Mouse (Mus musculus) heart, adult 2 months (tissue): ENCODE results near the gene Endov. TPM values are rescaled to one million over a fixed set of nuclear protein-coding genes. Genes with fewer than 3 reads are reported as not detected.

ENCODE experiments used
- DNase-seq, 2 experiments: peaks; one replicate each; pipeline ENCODE4 v3.0.0; 2021
- H3K27ac ChIP-seq: fragments of 200-600 bp; 2 replicates; pipeline ENCODE4 v1.8.1; 2022
- H3K27me3 ChIP-seq: fragments of 200-500 bp; 2 replicates; pipeline ENCODE4 v1.6.1; 2012; ENCODE audit warnings: mild to moderate bottlenecking, low read length, inconsistent platforms, mixed read lengths; ENCODE audit not compliant: control insufficient read depth, insufficient read depth
- H3K36me3 ChIP-seq: fragments of 200-500 bp; 2 replicates; pipeline ENCODE4 v1.6.1; 2012; ENCODE audit warnings: low read length, inconsistent platforms; ENCODE audit not compliant: control insufficient read depth, insufficient read depth
- H3K4me1 ChIP-seq: fragments of 200-500 bp; 2 replicates; pipeline ENCODE4 v1.6.1; 2011; ENCODE audit warnings: low read length; ENCODE audit not compliant: control insufficient read depth, insufficient read depth
- H3K4me3 ChIP-seq: fragments of 200-600 bp; 2 replicates; pipeline ENCODE4 v1.8.1; 2022
- H3K79me2 ChIP-seq: fragments of 200-500 bp; replicated peaks from 2 replicates; pipeline ENCODE4 v1.6.1; 2012; ENCODE audit warnings: mild to moderate bottlenecking, inconsistent platforms, low read length, moderate library complexity, mixed read lengths; ENCODE audit not compliant: control insufficient read depth, insufficient read depth
- H3K9ac ChIP-seq: fragments of 200-500 bp; 2 replicates; pipeline ENCODE4 v1.6.1; 2012; ENCODE audit warnings: low read depth, mild to moderate bottlenecking, control low read depth, inconsistent platforms, low read length, mixed read lengths
- CTCF ChIP-seq: fragments of 200-600 bp; IDR thresholded peaks from 2 replicates; pipeline ENCODE4 v1.8.1; 2022; ENCODE audit warnings: antibody characterized with exemption, mild to moderate bottlenecking, moderate library complexity
- EP300 ChIP-seq: fragments of 200-500 bp; IDR thresholded peaks from 2 replicates; pipeline ENCODE4 v1.6.1; 2011; ENCODE audit warnings: low read depth, low read length, control low read depth; ENCODE audit not compliant: insufficient read depth
- POLR2A ChIP-seq: fragments of 200-500 bp; IDR thresholded peaks from 2 replicates; pipeline ENCODE4 v1.6.1; 2011; ENCODE audit warnings: mild to moderate bottlenecking, low read depth, low read length, control low read depth; ENCODE audit not compliant: insufficient read depth
- WGBS: fragments of 180-500 bp; shearing (Covaris S2); methylation state at CpG from one replicate; pipeline ENCODE4 v1.1.7; 2018; 5-methylcytosine and 5-hydroxymethylcytosine counted together
- intact Hi-C: fragments of 180-260 bp; cut with DNase I; formaldehyde crosslinking; loops from one replicate; pipeline ENCODE4 v1.15.1; 2025
- polyA plus RNA-seq: library from polyadenylated mRNA; depleted of rRNA; stranded (reverse); fragments of >200 nt; gene quantifications from 2 replicates; pipeline ENCODE4 v1.2.3, GENCODE M21; 2012
- total RNA-seq, 2 experiments: library from RNA; stranded (reverse); gene quantifications; 2 replicates each; pipeline ENCODE4 v1.2.3; 2021

The Endov gene
- total and polyA plus RNA-seq, 3 experiments = 6.9 to 7.3 (median 6.9) TPM

DNA sequence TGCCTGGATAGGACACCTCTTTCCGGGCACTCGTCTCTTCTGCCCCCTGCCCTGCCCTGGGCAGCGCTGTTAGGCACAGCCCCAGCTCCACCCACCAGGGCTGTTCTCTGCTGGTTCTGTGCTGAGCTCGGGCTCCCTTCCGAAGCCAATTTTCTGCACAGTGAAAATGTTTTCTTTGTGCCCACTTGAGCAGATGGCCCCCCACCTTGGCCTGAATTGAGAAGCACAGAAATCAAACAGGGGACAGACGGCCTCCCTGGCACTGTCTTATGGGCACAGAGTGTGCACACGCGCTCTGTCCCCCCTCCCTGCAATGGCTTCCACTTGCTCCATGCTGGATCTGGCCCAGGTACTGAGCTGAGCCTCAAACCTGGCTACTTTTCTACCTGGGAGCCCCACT, 41.3 kb downstream of the Endov start:
- intact Hi-C loops = no loop called here
- DNase-seq = no peak
- H3K79me2 ChIP-seq = no peaks in the 10 kb centered on the region
- no peak overlapping the region for H3K9ac ChIP-seq
- WGBS = 76% methylated on average over 8 of the region's 8 CpGs
- H3K27ac ChIP-seq = no peak overlapping the region
- no peaks in the 10 kb centered on the region for H3K4me1 ChIP-seq
- no peak for TF ChIP-seq EP300
- no peak for TF ChIP-seq POLR2A
- TF ChIP-seq CTCF = no peak
- H3K4me3 ChIP-seq = no peak overlapping the region
- H3K36me3 ChIP-seq = no peaks in the 10 kb centered on the region
- H3K27me3 ChIP-seq = no peaks in the 10 kb centered on the region; the same call in 1 of the 2 replicates

DNA sequence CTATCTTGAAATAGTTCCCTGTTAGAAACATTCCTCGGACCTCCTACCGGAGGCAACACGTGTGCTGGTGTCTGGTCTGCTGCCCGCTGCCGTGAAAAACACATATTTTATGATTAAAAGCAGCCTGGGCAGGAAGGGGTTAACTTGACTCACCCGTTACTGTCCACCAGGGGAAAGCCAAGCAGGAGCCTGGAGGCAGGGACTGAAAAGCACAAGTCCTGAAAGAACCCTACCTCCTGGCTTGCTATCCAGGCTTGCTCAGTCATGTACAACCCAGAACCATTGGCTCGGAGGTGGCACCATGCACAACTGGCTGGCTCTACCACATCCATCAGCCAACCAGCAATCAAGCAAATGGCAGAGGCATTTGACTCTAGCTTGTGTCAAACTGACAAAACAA, 42.6 kb downstream of the Endov start:
- WGBS = 66% methylated on average over 7 of the region's 7 CpGs
- Histone ChIP-seq H3K4me1 (no peaks in the 10 kb centered on the region), H3K36me3 (no peaks in the 10 kb centered on the region), H3K27me3 (no peaks in the 10 kb centered on the region; the same call in 1 of the 2 replicates), H3K27ac (no peak overlapping the region), H3K9ac (no peak overlapping the region), H3K4me3 (no peak overlapping the region), H3K79me2 (no peaks in the 10 kb centered on the region)
- no peak for DNase-seq
- no peak for TF ChIP-seq EP300
- TF ChIP-seq POLR2A = no peak
- TF ChIP-seq CTCF = no peak
- intact Hi-C loops = no loop called here

DNA sequence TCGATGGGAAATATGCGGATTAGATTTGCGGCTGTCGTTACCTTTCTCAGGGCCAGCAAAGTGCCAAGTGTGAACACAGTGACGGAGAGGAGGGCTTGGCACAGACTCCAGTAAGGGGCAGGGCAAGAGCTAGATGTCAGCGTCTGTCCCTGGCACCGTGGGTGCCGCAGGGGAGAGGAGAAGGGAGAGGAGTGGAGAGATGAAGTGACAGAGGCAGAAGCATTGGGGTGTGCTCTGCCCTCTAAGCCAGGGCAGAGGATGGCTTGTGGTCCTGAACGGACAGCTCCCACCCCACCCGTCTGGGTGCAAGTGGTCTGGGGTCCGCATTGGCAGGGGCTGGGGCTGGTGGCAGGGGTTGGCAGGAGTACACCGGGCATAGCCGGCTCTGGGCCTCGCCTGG, 48.8 kb downstream of the Endov start:
- TF ChIP-seq CTCF (no peak), EP300 (no peak), POLR2A (no peak)
- Histone ChIP-seq H3K4me1 (no peaks in the 10 kb centered on the region), H3K79me2 (no peaks in the 10 kb centered on the region), H3K27ac (no peak overlapping the region), H3K4me3 (no peak overlapping the region), H3K27me3 (peaks cover 2% of the 10 kb centered on the region; the same call in 1 of the 2 replicates), H3K36me3 (no peaks in the 10 kb centered on the region), H3K9ac (no peak overlapping the region)
- intact Hi-C loops = no loop called here
- no peak for DNase-seq
- WGBS = 31% methylated on average over 14 of the region's 14 CpGs

DNA sequence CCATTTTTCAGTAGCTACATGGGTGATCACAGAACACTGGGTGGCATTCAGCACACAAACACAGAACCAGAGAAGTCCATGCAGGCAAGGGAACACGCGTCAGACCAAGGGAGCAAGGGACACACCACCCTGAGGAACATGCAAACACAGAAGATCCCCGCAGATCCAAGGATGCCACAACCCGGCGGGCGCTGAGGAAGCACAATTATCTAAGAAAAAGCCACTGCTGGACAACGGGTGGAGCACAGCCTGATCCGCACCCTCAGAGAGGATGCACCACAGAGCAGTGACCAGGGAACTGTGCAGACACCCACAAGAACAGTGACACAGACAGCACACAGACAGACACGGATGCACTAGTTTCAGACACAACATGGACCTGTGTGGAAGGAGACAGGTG, 49.4 kb downstream of the Endov start:
- TF ChIP-seq EP300 = no peak
- no peak for TF ChIP-seq POLR2A
- no peak for TF ChIP-seq CTCF

DNA sequence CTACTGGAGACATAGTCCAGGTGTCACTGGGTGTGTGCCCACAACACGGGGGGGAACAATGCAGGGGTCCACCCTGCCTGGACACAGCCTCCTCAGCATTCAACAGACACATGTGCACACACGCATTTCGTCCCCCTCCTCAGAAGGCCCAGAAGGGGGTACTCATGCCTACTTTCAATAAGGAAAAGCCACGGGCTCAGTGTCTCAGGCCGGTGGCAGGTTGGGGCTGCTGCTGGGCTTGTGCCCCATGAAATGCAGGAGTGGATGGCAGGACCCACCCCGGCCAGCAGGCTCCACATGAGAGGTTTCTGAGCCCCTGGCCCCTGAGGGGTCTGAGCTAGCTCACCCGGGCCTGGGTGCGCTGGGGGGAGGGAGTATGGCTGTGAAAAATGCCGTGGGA, 49.9 kb downstream of the Endov start:
- Histone ChIP-seq H3K4me1 (peaks cover 2% of the 10 kb centered on the region; the same call in 1 of the 2 replicates), H3K36me3 (no peaks in the 10 kb centered on the region), H3K4me3 (no peak overlapping the region), H3K79me2 (no peaks in the 10 kb centered on the region), H3K9ac (no peak overlapping the region), H3K27me3 (peaks cover 2% of the 10 kb centered on the region; the same call in 1 of the 2 replicates), H3K27ac (no peak overlapping the region)
- WGBS = 64% methylated on average over 9 of the region's 9 CpGs
- intact Hi-C loops = no loop called here
- no peak for TF ChIP-seq CTCF
- no peak for TF ChIP-seq POLR2A
- no peak for TF ChIP-seq EP300
- DNase-seq = no peak

More for the DNA sequence above, 49.4 kb downstream of the Endov start:
- intact Hi-C loops = no loop called here
- no peak overlapping the region for H3K27ac ChIP-seq
- no peak for DNase-seq
- H3K79me2 ChIP-seq = no peaks in the 10 kb centered on the region
- WGBS = 75% methylated on average over 9 of the region's 9 CpGs
- H3K4me1 ChIP-seq = no peaks in the 10 kb centered on the region
- no peak overlapping the region for H3K9ac ChIP-seq
- no peak overlapping the region for H3K4me3 ChIP-seq
- H3K36me3 ChIP-seq = no peaks in the 10 kb centered on the region
- peaks cover 2% of the 10 kb centered on the region; the same call in 1 of the 2 replicates for H3K27me3 ChIP-seq

DNA sequence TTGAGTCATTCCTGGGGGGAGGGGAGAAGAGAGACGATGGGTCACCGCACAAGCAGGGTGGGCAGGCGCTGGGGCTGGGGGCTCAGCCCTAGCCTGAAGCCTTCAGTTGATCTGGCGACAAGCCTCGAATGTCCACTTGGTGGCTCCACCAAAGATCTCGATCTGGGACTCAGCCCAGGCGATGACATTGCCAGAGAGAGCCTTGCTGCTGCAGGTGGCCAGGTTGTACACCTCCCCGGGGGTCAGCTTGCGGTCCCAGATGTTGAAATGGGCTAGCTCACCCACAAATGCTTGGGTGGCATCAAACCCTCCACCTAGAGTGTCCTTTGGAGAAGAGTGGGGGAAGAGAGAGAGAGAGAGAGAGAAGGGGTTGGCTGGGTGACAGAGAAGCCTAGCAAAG, 51.2 kb downstream of the Endov start:
- Histone ChIP-seq H3K79me2 (no peaks in the 10 kb centered on the region), H3K36me3 (no peaks in the 10 kb centered on the region), H3K4me1 (peaks cover 4% of the 10 kb centered on the region), H3K4me3 (no peak overlapping the region), H3K27me3 (peaks cover 11% of the 10 kb centered on the region), H3K9ac (no peak overlapping the region), H3K27ac (no peak overlapping the region)
- no peak for DNase-seq
- intact Hi-C loops = no loop called here
- 42% methylated on average over 9 of the region's 9 CpGs for WGBS
- TF ChIP-seq CTCF (no peak), EP300 (no peak), POLR2A (no peak)
